Mouse (Mus musculus): ENCODE measurements around the gene Runx2. TPM values are rescaled to one million over a fixed set of nuclear protein-coding genes. Genes with fewer than 3 reads are reported as not detected.

The Runx2 gene
- polyA plus RNA-seq, 1 experiment from 2014 or later: 0.41 TPM

- Histone ChIP-seq H3K4me1 (replicated peaks) (no peaks in the 10 kb centered on the region), H3K36me3 (no peaks in the 10 kb centered on the region), H3K4me3 (no peak overlapping the region), H3K9me3 (no peaks in the 10 kb centered on the region), H3K4me2 (no peak overlapping the region), H3K9ac (no peak overlapping the region), H3K27ac (replicated peaks) (no peak overlapping the region), H3K27me3 (no peaks in the 10 kb centered on the region)
- 75% methylated on average over 2 of the region's 2 CpGs for WGBS
- ATAC-seq (ENCODE audit: low FRiP score, low read depth): no peak
Measured at GRCm38 (mm10) chr17:44766975-44767374, 47.6 kb downstream of the Runx2 start.

- Histone ChIP-seq H3K9me3 (no peaks in the 10 kb centered on the region), H3K27me3 (no peaks in the 10 kb centered on the region), H3K27ac (replicated peaks) (no peak overlapping the region), H3K4me2 (no peak overlapping the region), H3K4me3 (no peak overlapping the region), H3K4me1 (replicated peaks) (no peaks in the 10 kb centered on the region), H3K36me3 (no peaks in the 10 kb centered on the region), H3K9ac (no peak overlapping the region)
- WGBS: 90% methylated on average over 11 of the region's 11 CpGs
- no peak for ATAC-seq (ENCODE audit: low FRiP score, low read depth)
Measured at GRCm38 (mm10) chr17:44766318-44766717, 48.3 kb downstream of the Runx2 start.

GRCm38 (mm10) chr17:44745378-44745777 is 69.2 kb downstream of the Runx2 start:
- H3K9ac ChIP-seq: no peak overlapping the region
- H3K27me3 ChIP-seq: peaks cover 7% of the 10 kb centered on the region; the same call in 1 of the 2 replicates
- H3K9me3 ChIP-seq: no peaks in the 10 kb centered on the region
- H3K27ac ChIP-seq (replicated peaks): no peak overlapping the region
- H3K4me3 ChIP-seq: no peak overlapping the region
- ATAC-seq (ENCODE audit: low FRiP score, low read depth): no peak
- no peak overlapping the region for H3K4me2 ChIP-seq
- 91% methylated on average over 8 of the region's 8 CpGs for WGBS
- H3K4me1 ChIP-seq (replicated peaks): no peaks in the 10 kb centered on the region
- no peaks in the 10 kb centered on the region for H3K36me3 ChIP-seq

- no peaks in the 10 kb centered on the region for H3K4me1 ChIP-seq (replicated peaks)
- no peak overlapping the region for H3K9ac ChIP-seq
- H3K4me3 ChIP-seq: no peak overlapping the region
- WGBS: 50% methylated on average over 3 of the region's 3 CpGs
- H3K4me2 ChIP-seq: no peak overlapping the region
- H3K9me3 ChIP-seq: no peaks in the 10 kb centered on the region
- no peaks in the 10 kb centered on the region for H3K36me3 ChIP-seq
- no peak overlapping the region for H3K27ac ChIP-seq (replicated peaks)
- no peak for ATAC-seq (ENCODE audit: low FRiP score, low read depth)
- H3K27me3 ChIP-seq: peaks cover 19% of the 10 kb centered on the region
Measured at GRCm38 (mm10) chr17:44743780-44744179, 70.8 kb downstream of the Runx2 start.

- Histone ChIP-seq H3K9ac (no peak overlapping the region), H3K27me3 (peaks cover 30% of the 10 kb centered on the region), H3K9me3 (no peaks in the 10 kb centered on the region), H3K27ac (replicated peaks) (no peak overlapping the region), H3K36me3 (no peaks in the 10 kb centered on the region), H3K4me1 (replicated peaks) (peaks cover 10% of the 10 kb centered on the region), H3K4me2 (no peak overlapping the region), H3K4me3 (no peak overlapping the region)
- 88% methylated on average over 9 of the region's 9 CpGs for WGBS
- ATAC-seq (ENCODE audit: low FRiP score, low read depth): no peak
Measured at GRCm38 (mm10) chr17:44742246-44742645, 72.4 kb downstream of the Runx2 start.

- Histone ChIP-seq H3K36me3 (no peaks in the 10 kb centered on the region), H3K27ac (replicated peaks) (no peak overlapping the region), H3K9me3 (no peaks in the 10 kb centered on the region), H3K4me3 (no peak overlapping the region), H3K9ac (no peak overlapping the region), H3K4me1 (replicated peaks) (peaks cover 40% of the 10 kb centered on the region), H3K27me3 (peaks cover 51% of the 10 kb centered on the region), H3K4me2 (peak overlapping the region; percentile 35)
- ATAC-seq (ENCODE audit: low FRiP score, low read depth): no peak
- 1% methylated on average over 19 of the region's 22 CpGs for WGBS
Measured at GRCm38 (mm10) chr17:44738121-44738637, 76.4 kb downstream of the Runx2 start.

- no peak overlapping the region for H3K27ac ChIP-seq (replicated peaks)
Measured at GRCm38 (mm10) chr17:44737275-44738120, 77.1 kb downstream of the Runx2 start.

GRCm38 (mm10) chr17:44735991-44736561 is 78.5 kb downstream of the Runx2 start:
- WGBS: under 1% methylated on average over 63 of the region's 73 CpGs
- no peaks in the 10 kb centered on the region for H3K9me3 ChIP-seq
- peaks cover 40% of the 10 kb centered on the region for H3K4me1 ChIP-seq (replicated peaks)
- H3K27me3 ChIP-seq: peaks cover 61% of the 10 kb centered on the region
- H3K4me2 ChIP-seq: peak overlapping the region; percentile 90
- H3K27ac ChIP-seq (replicated peaks): no peak overlapping the region
- no peaks in the 10 kb centered on the region for H3K36me3 ChIP-seq
- H3K4me3 ChIP-seq: peak overlapping the region; percentile 75
- H3K9ac ChIP-seq: peak overlapping the region; percentile 60
- ATAC-seq (ENCODE audit: low FRiP score, low read depth): peak; percentile 87

More at GRCm38 (mm10) chr17:44737275-44738120, 77.1 kb downstream of the Runx2 start:
- Histone ChIP-seq H3K27me3 (peaks cover 55% of the 10 kb centered on the region), H3K4me3 (peak overlapping the region; percentile 8; the same call in 1 of the 2 replicates), H3K9me3 (no peaks in the 10 kb centered on the region), H3K9ac (no peak overlapping the region), H3K4me2 (peak overlapping the region; percentile 35), H3K4me1 (replicated peaks) (peaks cover 40% of the 10 kb centered on the region), H3K36me3 (no peaks in the 10 kb centered on the region)
- WGBS: under 1% methylated on average over 33 of the region's 33 CpGs
- ATAC-seq (ENCODE audit: low FRiP score, low read depth): no peak

GRCm38 (mm10) chr17:44735223-44735990 is 79.2 kb downstream of the Runx2 start:
- Histone ChIP-seq H3K9ac (peak overlapping the region; percentile 60), H3K4me3 (peak overlapping the region; percentile 75), H3K4me2 (peak overlapping the region; percentile 90), H3K9me3 (no peaks in the 10 kb centered on the region), H3K27ac (replicated peaks) (no peak overlapping the region), H3K36me3 (no peaks in the 10 kb centered on the region), H3K4me1 (replicated peaks) (peaks cover 40% of the 10 kb centered on the region), H3K27me3 (peaks cover 59% of the 10 kb centered on the region)
- ATAC-seq (ENCODE audit: low FRiP score, low read depth): no peak
- under 1% methylated on average over 62 of the region's 64 CpGs for WGBS

- peak overlapping the region; percentile 90 for H3K4me2 ChIP-seq
- H3K4me1 ChIP-seq (replicated peaks): peaks cover 40% of the 10 kb centered on the region
- no peaks in the 10 kb centered on the region for H3K9me3 ChIP-seq
- peak overlapping the region; percentile 28; the same call in 1 of the 2 replicates for H3K9ac ChIP-seq
- peaks cover 57% of the 10 kb centered on the region for H3K27me3 ChIP-seq
- H3K4me3 ChIP-seq: peak overlapping the region; percentile 75
- H3K27ac ChIP-seq (replicated peaks): no peak overlapping the region
- peak; percentile 35; the same call in 1 of the 2 replicates for ATAC-seq (ENCODE audit: low FRiP score, low read depth)
- WGBS: 0% methylated on average over 48 of the region's 48 CpGs
- no peaks in the 10 kb centered on the region for H3K36me3 ChIP-seq
Measured at GRCm38 (mm10) chr17:44734501-44735222, 79.9 kb downstream of the Runx2 start.

GRCm38 (mm10) chr17:44733544-44734310 is 80.9 kb downstream of the Runx2 start:
- H3K27me3 ChIP-seq: peaks cover 53% of the 10 kb centered on the region
- no peak for ATAC-seq (ENCODE audit: low FRiP score, low read depth)
- 4% methylated on average over 23 of the region's 23 CpGs for WGBS
- no peak overlapping the region for H3K27ac ChIP-seq (replicated peaks)
- peak overlapping the region; percentile 75 for H3K4me3 ChIP-seq
- H3K4me2 ChIP-seq: peak overlapping the region; percentile 90
- H3K4me1 ChIP-seq (replicated peaks): peaks cover 40% of the 10 kb centered on the region
- H3K9me3 ChIP-seq: no peaks in the 10 kb centered on the region
- H3K9ac ChIP-seq: no peak overlapping the region
- no peaks in the 10 kb centered on the region for H3K36me3 ChIP-seq
